Mouse (Mus musculus) spleen, adult 12 weeks (tissue): ENCODE measurements around the gene Apol7a.
"Not testable (repeated sequence)": the region's sequence is repeated elsewhere in the genome, so short reads cannot be mapped to it uniquely, and the experiment has no call there.

Experiments
- DNase-seq: peaks from one replicate; pipeline ENCODE4 v3.0.0; 2022; ENCODE audit warnings: low spot score

Gene Apol7a

GRCm38 (mm10) chr15:77399027-77399426, at the start of gene Apol7a:
Gene Apol7a (minus strand): TSS chr15:77399110.
- not testable (repeated sequence) for DNase-seq

GRCm38 (mm10) chr15:77447392-77447791, 48.5 kb upstream of the Apol7a start, which contains the start of gene Apol7b:
Gene Apol7b (minus strand): TSS chr15:77447492.
- not testable (repeated sequence) for DNase-seq

GRCm38 (mm10) chr15:77445668-77446067, 46.8 kb upstream of the Apol7a start:
- DNase-seq = not testable (repeated sequence)

GRCm38 (mm10) chr15:77444746-77445145, 45.8 kb upstream of the Apol7a start:
- not testable (repeated sequence) for DNase-seq

GRCm38 (mm10) chr15:77428690-77429448, 30.0 kb upstream of the Apol7a start:
- DNase-seq = not testable (repeated sequence)

GRCm38 (mm10) chr15:77422925-77423324, 24.0 kb upstream of the Apol7a start:
- not testable (repeated sequence) for DNase-seq

- DNase-seq = not testable (repeated sequence)
Observed at GRCm38 (mm10) chr15:77419657-77420056, 20.7 kb upstream of the Apol7a start.

GRCm38 (mm10) chr15:77416655-77417333, 17.9 kb upstream of the Apol7a start:
- DNase-seq = not testable (repeated sequence)

GRCm38 (mm10) chr15:77415653-77416052, 16.7 kb upstream of the Apol7a start:
- not testable (repeated sequence) for DNase-seq

GRCm38 (mm10) chr15:77412695-77413094, 13.8 kb upstream of the Apol7a start:
- DNase-seq = not testable (repeated sequence)

GRCm38 (mm10) chr15:77411035-77411434, 12.1 kb upstream of the Apol7a start, which contains the start of gene Apol9a:
Gene Apol9a (minus strand): TSS chr15:77411135.
- not testable (repeated sequence) for DNase-seq

- DNase-seq = not testable (repeated sequence)
Observed at GRCm38 (mm10) chr15:77406370-77406769, 7.5 kb upstream of the Apol7a start.

GRCm38 (mm10) chr15:77397450-77398132, 1.3 kb downstream of the Apol7a start:
- not testable (repeated sequence) for DNase-seq

- DNase-seq = not testable (repeated sequence)
Observed at GRCm38 (mm10) chr15:77393832-77394231, 5.1 kb downstream of the Apol7a start.

GRCm38 (mm10) chr15:77387462-77387861, 11.4 kb downstream of the Apol7a start:
- no peak for DNase-seq

- no peak for DNase-seq
Observed at GRCm38 (mm10) chr15:77384340-77385030, 14.4 kb downstream of the Apol7a start.

GRCm38 (mm10) chr15:77382880-77383279, 16.0 kb downstream of the Apol7a start:
- DNase-seq = no peak

- no peak for DNase-seq
Observed at GRCm38 (mm10) chr15:77382271-77382850, 16.5 kb downstream of the Apol7a start.

GRCm38 (mm10) chr15:77381481-77381880, 17.4 kb downstream of the Apol7a start:
- no peak for DNase-seq

GRCm38 (mm10) chr15:77379921-77380320, 19.0 kb downstream of the Apol7a start:
- no peak for DNase-seq

- DNase-seq = no peak
Observed at GRCm38 (mm10) chr15:77377419-77377818, 21.5 kb downstream of the Apol7a start.
